Mouse (Mus musculus): Measurements from ENCODE around the gene Chmp5.

The Chmp5 gene

DNA sequence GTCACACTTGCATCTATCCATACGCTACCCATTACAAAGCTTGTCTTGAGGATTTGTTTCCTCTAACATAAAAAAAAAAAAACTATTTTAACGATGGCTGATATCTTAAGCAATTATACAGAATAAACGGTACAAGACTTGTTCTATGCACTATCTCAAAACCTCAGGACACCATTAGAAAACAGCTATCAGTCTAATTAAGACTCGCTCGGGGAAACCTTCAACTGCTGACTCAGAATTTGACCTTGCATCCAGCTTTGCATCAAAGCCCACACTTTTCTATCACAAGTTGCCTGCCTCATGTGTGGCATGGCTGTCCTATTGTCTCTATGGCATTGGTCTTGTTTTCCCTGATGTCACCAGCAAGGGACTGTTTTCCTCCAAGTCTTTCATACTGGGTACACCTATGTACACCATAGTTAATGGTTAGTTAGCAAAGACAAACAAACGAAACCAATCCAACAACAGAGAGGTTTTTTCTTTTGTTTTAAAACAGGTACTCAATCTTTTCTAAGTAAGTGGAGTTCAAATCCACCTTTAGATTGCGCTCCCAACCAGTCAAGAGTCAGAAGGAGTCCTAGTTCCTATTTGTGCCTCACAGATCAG is 1.6 kb upstream of the Chmp5 start:
- no peak for DNase-seq (ENCODE audit: low spot score in 2 of 2)

DNA sequence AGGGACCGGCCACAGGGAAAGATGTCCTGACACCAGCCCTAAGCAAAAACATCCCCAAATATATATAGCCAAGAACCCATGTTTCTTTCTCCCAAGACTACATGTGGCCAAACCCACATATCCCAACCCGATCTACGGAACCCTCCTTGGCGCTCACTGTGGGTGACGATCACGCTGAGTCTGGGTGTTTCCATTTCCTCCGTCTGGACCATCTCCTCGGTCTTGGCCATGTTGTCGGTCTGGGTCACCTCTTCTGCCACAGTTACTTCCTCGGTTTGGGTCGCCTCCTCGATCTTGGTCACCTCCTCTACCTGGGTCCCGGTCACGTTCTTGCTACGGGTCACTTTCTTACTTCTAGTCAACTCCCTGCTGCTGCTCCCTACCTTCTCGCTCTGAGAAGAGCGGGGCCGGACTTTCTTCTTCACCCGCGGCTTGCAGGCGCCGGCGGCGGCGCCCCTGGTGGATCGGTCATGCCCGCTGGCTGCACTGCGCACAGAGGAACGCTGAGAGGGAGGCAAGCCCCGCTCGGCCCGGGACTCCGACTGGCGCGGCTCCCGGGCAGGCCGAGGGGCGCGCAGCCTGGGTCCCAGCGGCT is 545 bp upstream of the Chmp5 start:
- DNase-seq (ENCODE audit: low spot score in 2 of 2): no peak

- DNase-seq (ENCODE audit: low spot score in 2 of 2): peak in 1 of 2 experiments; percentile 45
These were observed 5.3 kb downstream of the Chmp5 start for GRCm38 (mm10) chr4:40953521-40953920.

DNA sequence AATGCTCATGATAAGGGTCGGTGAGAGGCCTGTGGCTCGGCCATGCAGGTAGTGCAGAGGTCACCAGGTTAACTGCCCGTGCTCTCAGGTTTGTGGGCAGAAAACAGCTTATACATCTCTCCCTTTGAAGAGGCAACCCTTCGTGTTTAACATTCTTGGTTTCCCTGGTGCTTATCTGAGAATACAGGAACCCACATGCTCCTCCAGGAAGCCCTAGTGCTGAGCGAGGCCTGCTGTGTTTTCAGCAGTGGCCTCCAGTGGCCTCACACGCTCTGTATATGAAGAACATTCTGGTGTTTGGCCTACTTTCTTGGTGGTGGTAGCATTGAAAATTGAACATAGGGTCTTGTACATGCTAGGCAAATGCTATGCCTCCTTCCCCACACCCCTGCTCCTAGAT is 7.7 kb downstream of the Chmp5 start:
- no peak for DNase-seq (ENCODE audit: low spot score in 2 of 2)

DNA sequence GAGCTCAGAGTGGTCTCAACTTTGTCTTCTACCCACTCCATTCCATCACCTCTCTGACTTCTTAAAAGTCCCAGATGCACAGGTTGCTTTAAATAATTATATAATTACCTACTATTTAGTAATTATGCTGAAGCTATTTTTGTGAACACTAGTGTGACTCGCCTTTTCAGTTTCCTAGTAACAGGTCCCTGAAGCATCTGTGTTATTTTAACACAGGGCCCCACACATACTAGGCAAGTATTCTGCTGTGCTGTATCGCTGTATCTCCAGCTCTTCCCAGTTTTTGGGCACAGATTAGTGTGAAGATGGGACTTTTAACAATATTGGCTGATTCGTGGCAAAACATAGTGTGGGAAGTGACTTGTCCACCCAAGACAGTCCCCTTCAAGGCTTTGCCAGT is 15.3 kb downstream of the Chmp5 start:
- no peak for DNase-seq (ENCODE audit: low spot score in 2 of 2)

DNA sequence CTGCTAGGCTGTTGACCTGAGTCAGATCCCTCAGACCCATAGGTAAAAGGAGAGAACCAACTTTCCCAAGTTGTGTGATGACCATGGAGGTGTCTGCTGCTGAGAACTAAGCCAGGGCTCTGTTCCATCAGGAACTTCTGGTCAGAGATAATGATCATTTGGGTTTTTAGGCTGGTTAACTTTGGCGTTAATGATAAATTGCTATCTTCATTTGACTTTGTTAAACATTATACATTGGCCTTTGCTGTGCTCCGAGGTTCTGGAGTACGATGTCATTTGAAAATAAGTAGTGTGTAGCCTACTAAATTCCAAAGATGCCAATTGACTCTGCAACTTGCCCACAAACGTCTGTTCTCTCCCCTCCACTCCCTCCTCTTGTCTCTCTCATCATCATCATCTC is 21.0 kb downstream of the Chmp5 start:
- DNase-seq (ENCODE audit: low spot score in 2 of 2): no peak

- DNase-seq (ENCODE audit: low spot score in 2 of 2): no peak
These were observed 21.8 kb downstream of the Chmp5 start for GRCm38 (mm10) chr4:40969781-40970591.

GRCm38 (mm10) chr4:40970592-40970841 is 22.3 kb downstream of the Chmp5 start:
- DNase-seq (ENCODE audit: low spot score in 2 of 2): no peak

DNA sequence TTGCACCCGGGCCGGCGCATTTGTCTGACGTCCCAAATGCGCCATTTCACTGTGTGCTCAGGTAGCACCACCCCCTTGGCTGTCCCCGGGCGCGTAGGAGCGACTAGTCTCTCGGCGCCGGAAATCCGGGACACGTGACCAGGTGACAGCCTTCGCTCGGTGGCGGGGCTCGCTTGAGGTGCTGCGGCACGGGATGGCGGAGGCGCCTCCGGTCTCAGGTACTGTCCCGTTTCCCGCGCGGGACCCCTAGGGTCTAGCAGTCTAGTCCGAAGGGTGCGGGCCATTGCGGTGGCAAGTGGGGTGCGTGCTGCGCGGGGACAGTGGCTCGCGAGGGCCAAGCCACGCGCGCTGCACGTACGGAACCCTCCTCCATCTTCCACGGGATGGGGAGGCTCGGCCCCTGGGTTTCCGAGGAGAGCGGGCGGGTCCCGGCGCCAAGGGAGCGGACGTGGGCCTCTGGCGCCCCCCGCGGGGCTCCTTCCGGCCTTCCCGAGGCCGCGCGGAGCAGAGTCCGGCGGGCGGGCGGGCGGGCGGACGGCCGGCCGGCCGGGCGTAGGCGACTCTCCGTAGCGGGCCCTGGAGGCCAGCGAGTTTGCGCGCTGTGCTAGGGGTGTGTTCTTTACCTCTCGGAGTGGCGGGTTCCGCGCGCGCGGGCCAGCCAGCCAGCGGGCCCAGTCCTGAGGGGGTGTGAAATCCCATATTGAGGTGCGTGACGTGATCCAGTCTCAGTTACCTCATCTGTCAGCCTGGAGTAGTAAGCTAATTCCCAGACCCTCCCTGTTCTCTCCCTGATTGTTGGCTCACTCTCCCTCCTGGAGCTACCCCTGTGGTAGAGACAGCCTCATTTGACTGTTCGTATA is 22.9 kb downstream of the Chmp5 start, which contains the start of gene Nfx1:
TSS of gene Nfx1 (plus strand) at position 65 of the 860 bp plus-strand sequence.
- DNase-seq (ENCODE audit: low spot score in 2 of 2): peak; percentile 92 to 95

GRCm38 (mm10) chr4:40971744-40972143 is 23.5 kb downstream of the Chmp5 start:
- peak; percentile 65 to 81 for DNase-seq (ENCODE audit: low spot score in 2 of 2)

DNA sequence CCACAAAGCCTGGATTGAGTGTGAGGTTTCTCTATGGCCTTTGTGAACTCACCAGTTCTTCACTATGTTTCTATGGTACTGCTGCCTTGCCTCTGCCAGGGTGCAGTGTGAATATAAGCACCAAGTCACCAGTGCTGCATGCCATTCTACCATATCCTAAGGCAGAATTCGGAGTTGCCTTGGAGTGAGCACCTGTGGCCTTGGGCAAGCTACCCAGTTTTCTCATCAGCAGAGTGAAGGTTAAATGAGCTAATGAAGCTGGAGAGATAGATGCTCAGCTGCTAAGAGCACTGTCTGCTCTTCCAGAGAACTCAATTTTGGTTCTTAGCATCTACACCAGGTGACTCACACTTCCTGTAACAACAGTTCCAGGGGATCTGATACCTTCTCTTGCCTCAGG is 25.8 kb downstream of the Chmp5 start:
- DNase-seq (ENCODE audit: low spot score in 2 of 2): no peak

GRCm38 (mm10) chr4:40975678-40976077 is 27.5 kb downstream of the Chmp5 start:
- no peak for DNase-seq (ENCODE audit: low spot score in 2 of 2)

GRCm38 (mm10) chr4:40976651-40977050 is 28.4 kb downstream of the Chmp5 start:
- DNase-seq (ENCODE audit: low spot score in 2 of 2): no peak

DNA sequence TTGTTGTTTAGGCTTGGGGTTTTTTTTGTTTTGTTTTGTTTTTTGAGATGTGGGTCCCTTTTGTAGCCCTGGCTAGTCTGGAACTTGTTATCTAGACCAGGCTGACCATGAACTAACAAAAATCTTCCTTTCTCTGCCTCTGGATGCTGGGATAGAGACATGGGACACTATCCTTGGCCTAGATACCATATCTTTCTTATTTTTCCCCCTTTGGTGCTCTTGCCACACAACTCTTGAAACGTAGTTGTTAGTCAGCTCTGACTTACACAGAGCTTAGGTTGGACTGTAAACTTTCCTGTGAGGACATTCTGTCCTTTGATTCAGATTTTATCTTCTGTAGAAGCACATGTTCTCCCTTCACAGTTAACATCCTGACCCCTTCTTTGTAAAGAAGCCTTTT is 31.2 kb downstream of the Chmp5 start:
- no peak for DNase-seq (ENCODE audit: low spot score in 2 of 2)

- DNase-seq (ENCODE audit: low spot score in 2 of 2): no peak
These were observed 34.3 kb downstream of the Chmp5 start for GRCm38 (mm10) chr4:40982486-40982885.

- no peak for DNase-seq (ENCODE audit: low spot score in 2 of 2)
These were observed 35.5 kb downstream of the Chmp5 start for GRCm38 (mm10) chr4:40983686-40984085.

DNA sequence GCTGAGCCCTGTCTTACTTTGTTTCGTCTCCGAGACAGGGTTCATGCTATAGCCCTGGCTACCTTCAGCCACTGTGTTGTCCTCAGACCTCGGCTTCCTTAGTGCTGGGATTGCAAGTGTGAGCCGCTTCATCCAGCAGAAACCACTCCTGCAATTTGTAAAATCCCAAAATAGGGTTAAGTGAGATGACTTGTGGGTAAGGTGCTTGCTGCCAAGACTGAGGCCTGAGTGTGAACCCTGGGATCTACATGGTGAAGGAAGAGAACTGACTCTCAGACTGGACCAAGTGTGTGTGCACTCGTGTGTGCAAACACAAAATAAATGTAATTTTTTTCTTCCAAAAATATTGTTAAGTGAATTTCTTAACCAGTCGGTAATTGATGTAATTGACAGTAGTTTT is 41.4 kb downstream of the Chmp5 start:
- no peak for DNase-seq (ENCODE audit: low spot score in 2 of 2)

DNA sequence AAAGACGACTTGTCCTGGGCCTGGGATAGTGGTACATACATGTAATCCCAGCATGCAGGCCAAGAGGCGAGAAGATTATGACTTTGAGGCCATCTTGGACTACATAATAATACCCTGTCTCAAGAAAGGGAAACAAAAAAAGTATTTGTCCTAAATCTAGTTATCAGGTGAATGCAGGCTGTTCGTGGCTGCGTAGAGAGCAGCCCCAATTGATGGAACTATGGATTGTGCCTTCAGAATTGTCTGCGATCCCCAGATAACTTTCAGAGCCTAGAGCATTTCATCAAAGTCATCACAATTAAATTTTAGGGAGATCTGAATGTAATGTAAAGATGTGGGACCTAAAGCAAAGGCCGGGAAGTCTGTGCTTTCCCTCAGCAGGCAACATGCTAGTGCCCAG is 48.1 kb downstream of the Chmp5 start:
- no peak for DNase-seq (ENCODE audit: low spot score in 2 of 2)

DNA sequence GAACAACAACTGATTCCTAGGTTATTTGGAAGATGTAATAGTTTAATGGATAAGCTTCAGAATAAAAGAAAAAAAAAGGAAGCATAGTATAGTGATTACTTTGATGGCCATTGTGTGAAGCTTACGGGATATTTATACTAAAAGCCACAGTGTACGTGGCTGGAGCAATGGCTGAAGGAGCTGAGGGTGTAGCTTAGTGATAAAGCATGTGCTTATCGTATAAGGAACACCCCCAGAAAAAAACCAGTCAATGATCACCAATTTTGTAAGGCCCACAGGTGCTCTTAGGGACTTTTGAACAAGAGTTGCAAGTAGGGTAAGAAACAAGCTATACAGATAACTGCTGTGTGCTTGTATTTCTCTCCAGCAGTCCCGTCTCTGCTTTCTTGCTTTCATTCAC is 49.7 kb downstream of the Chmp5 start:
- DNase-seq (ENCODE audit: low spot score in 2 of 2): no peak

DNA sequence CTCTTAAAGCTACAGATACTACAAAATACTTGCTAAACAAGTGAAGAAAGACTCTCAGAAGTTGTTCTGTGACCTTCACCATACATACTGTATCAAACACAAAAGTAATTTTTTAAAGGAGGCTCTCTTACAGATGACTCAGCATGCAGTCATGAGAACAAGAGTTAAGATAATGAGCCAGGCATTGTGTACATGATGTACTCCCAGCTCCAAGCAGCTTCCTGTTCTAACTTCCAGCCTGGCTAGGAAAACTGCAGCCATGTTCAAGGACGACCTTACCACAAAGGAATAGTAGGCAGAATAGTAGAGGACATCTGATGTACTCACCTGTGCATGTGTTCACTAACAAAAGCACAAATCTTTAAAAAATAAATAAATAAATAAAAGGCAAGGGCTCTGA is 52.1 kb downstream of the Chmp5 start:
- DNase-seq (ENCODE audit: low spot score in 2 of 2): no peak

- DNase-seq (ENCODE audit: low spot score in 2 of 2): no peak
These were observed 52.8 kb downstream of the Chmp5 start for GRCm38 (mm10) chr4:41000842-41001639.

DNA sequence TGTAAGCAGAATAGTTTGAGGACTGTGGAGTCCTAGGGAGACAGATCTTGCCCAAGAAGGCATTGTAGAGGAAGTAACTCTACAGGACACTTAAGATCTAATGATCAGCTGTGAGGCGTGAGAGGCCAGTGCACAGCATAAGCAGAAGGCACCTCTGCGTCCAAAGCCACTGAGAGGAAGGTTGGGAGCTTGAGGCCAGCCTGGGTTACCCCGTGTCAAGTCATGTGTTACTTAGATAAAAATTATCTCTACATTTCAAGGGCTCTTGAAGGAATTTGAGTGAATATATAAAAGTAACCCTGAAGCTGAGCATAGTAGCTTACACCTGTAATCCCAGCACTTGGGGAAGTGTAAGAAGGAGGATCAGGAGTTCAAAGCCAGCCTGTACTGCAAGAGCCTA is 65.1 kb downstream of the Chmp5 start:
- DNase-seq (ENCODE audit: low spot score in 2 of 2): no peak

All from spleen, postnatal 4 days (tissue).